Mouse (Mus musculus) small intestine, adult 2 months (tissue): Measurements from ENCODE around the gene Prr18.

Experiments
- CTCF ChIP-seq: fragments of 200-500 bp; IDR thresholded peaks from 2 replicates; pipeline ENCODE4 v1.5.1; 2012; ENCODE audit warnings: low read depth, mild to moderate bottlenecking, control low read depth, inconsistent platforms, low read length, moderate library complexity, mixed read lengths; ENCODE audit not compliant: insufficient replicate concordance, insufficient read length; ENCODE audit errors: extremely low read depth
- POLR2A ChIP-seq: fragments of 200-500 bp; IDR thresholded peaks from 2 replicates; pipeline ENCODE4 v1.6.1; 2012; ENCODE audit warnings: low read depth, mild to moderate bottlenecking, control low read depth, inconsistent platforms, low read length, moderate library complexity

GRCm38 (mm10) chr17:8388463-8388862 is 51.2 kb downstream of the Prr18 start:
- TF ChIP-seq POLR2A (no peak), CTCF (peak; percentile 55; the same call in 1 of the 2 replicates)
